Mouse (Mus musculus) neural tube, embryonic 11.5 days (tissue): Measurements from ENCODE around the gene Slc6a12. TPM values are rescaled to one million over a fixed set of nuclear protein-coding genes. Genes with fewer than 3 reads are reported as not detected.

Experiments used
- ATAC-seq: fragments of 200-750 bp; cut with Nextera tagmentation; 2 replicates; pipeline ENCODE4 v1.8.0; 2017; ENCODE audit warnings: moderate number of reproducible peaks, mild to moderate bottlenecking, moderate TSS enrichment, moderate library complexity; ENCODE audit not compliant: insufficient read depth, low FRiP score, low TSS enrichment
- DNase-seq: peaks from one replicate; pipeline ENCODE4 v3.0.0-alpha.2; 2015; ENCODE audit warnings: low spot score
- H3K27ac ChIP-seq: fragments of 300-500 bp; sonication (generic); 2 replicates; pipeline ENCODE4 v1.5.1; 2014; ENCODE audit warnings: low read depth, mild to moderate bottlenecking, low read length
- H3K27me3 ChIP-seq: fragments of 300-500 bp; sonication (generic); 2 replicates; pipeline ENCODE4 v1.6.1; 2014; ENCODE audit warnings: mild to moderate bottlenecking, low read length, mixed read lengths; ENCODE audit not compliant: control insufficient read depth, insufficient read depth
- H3K36me3 ChIP-seq: fragments of 300-500 bp; sonication (generic); 2 replicates; pipeline ENCODE4 v1.6.1; 2014; ENCODE audit warnings: mild to moderate bottlenecking, low read length, moderate library complexity, mixed read lengths; ENCODE audit not compliant: control insufficient read depth, insufficient read depth
- H3K4me1 ChIP-seq: fragments of 300-500 bp; sonication (generic); 2 replicates; pipeline ENCODE4 v1.6.1; 2014; ENCODE audit warnings: low read length, mixed read lengths; ENCODE audit not compliant: control insufficient read depth, insufficient read depth
- H3K4me2 ChIP-seq: fragments of 300-500 bp; sonication (generic); 2 replicates; pipeline ENCODE4 v1.6.1; 2014; ENCODE audit warnings: low read depth, mild to moderate bottlenecking, moderate library complexity
- H3K4me3 ChIP-seq: fragments of 300-500 bp; sonication (generic); 2 replicates; pipeline ENCODE4 v1.5.1; 2014; ENCODE audit warnings: low read depth, low read length
- H3K9ac ChIP-seq: fragments of 300-500 bp; sonication (generic); 2 replicates; pipeline ENCODE4 v1.6.1; 2014; ENCODE audit warnings: mild to moderate bottlenecking, low read length
- H3K9me3 ChIP-seq: fragments of 300-500 bp; sonication (generic); 2 replicates; pipeline ENCODE4 v1.6.1; 2016; ENCODE audit warnings: low read length; ENCODE audit not compliant: control insufficient read depth
- whole genome bisulfite sequencing: fragments of 180-500 bp; shearing (Covaris S2); extraction: QIAGEN DNeasy Blood & Tissue Kit; methylation state at CpG from one replicate; pipeline ENCODE4 v1.1.7; 2014; 5-methylcytosine and 5-hydroxymethylcytosine counted together
- microRNA-seq: library from miRNA; unstranded; fragments of <30 nt; microRNA quantifications from one replicate; pipeline ENCODE4, GENCODE M21; 2016
- polyA plus RNA-seq: library from polyadenylated mRNA; unstranded; fragments of >200 nt; fragmentation: Nextera tagmentation; extraction: Ambion mirVana; gene quantifications from 2 replicates; pipeline ENCODE4 v1.2.1, GENCODE M21; 2014

Slc6a12 gene
- polyA plus RNA-seq, 1 experiment from 2014 or later, result not detected

- Histone ChIP-seq H3K4me2 (no peak overlapping the region), H3K4me1 (peaks cover 8% of the 10 kb centered on the region; the same call in 1 of the 2 replicates), H3K27ac (peak overlapping the region; percentile 21; the same call in 1 of the 2 replicates), H3K4me3 (no peak overlapping the region), H3K9ac (no peak overlapping the region), H3K9me3 (no peaks in the 10 kb centered on the region), H3K36me3 (no peaks in the 10 kb centered on the region), H3K27me3 (peaks cover 12% of the 10 kb centered on the region)
- ATAC-seq (peak; percentile 85), DNase-seq (no peak)
- WGBS, result 18% methylated on average over 5 of the region's 5 CpGs
Measured at GRCm38 (mm10) chr6:121407571-121408011, 64.7 kb downstream of the Slc6a12 start.

DNA sequence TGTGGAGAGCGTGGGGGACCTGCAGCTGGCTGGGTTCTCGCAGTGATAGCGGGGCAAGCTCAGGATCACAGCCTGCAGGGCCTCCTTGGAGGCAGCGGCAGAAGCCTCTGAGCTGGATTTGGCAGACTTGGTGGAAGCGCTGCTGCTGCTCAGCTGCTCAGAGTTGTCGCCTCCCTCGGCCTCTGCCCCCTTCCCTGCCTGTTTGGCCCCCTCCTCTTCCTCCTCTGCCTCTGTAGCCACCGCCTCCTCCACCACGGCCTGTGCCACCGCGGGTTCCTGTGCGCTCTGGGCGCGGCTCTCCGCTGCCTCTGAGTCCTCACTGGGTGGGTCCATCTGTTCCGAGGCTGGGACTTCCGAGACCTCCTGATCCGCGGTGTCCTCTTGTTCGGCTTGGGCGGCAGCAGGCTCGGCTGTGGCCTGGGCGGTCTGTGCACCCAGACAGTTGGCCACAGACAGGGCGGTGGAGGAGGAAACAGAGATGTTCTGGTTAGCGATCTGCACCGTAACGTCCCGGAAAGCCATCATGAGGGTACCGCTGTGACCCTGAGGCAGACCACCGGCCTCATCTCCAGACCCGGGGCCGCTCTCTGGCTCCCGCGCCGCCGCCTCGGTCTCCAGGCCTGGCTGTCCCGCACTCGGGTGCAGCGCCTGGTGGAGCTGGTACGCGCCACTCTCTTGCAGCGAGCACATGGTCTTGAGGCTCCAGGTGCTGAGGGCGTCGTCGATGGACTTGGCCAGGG is 69.9 kb downstream of the Slc6a12 start:
- 0 out of 2 replicates have a peak, but pooled peaks have one; percentile 55 for ATAC-seq
- WGBS, result 1% methylated on average over 44 of the region's 46 CpGs
- H3K4me2 ChIP-seq, result peak overlapping the region; percentile 42
- H3K27ac ChIP-seq, result no peak overlapping the region
- H3K36me3 ChIP-seq, result no peaks in the 10 kb centered on the region
- H3K9me3 ChIP-seq, result no peaks in the 10 kb centered on the region
- peak; percentile 40 for DNase-seq
- H3K27me3 ChIP-seq, result peaks cover 33% of the 10 kb centered on the region
- H3K4me3 ChIP-seq, result peak overlapping the region; percentile 10; the same call in 1 of the 2 replicates
- no peak overlapping the region; the same call in 1 of the 2 replicates for H3K9ac ChIP-seq
- peaks cover 6% of the 10 kb centered on the region; the same call in 1 of the 2 replicates for H3K4me1 ChIP-seq

Small RNA genes within 50 kb of the gene (microRNA-seq; reads per million reads assigned to microRNA genes)
- gene Gm24855, result not detected

Other genes starting within 250 kb of the Slc6a12 start
- gene Mical3, start 212.1 kb upstream of the Slc6a12 start, polyA plus RNA-seq, result 18.4 and 19.6 TPM in 2 replicates
- 7.1 and 7.8 TPM in 2 replicates for gene Pex26, start 159.4 kb upstream of the Slc6a12 start, polyA plus RNA-seq
- gene Tuba8, start 132.4 kb upstream of the Slc6a12 start, polyA plus RNA-seq, result 0.31 and 0.49 TPM in 2 replicates
- 1.2 TPM in 2 replicates for gene Usp18, start 97.2 kb upstream of the Slc6a12 start, polyA plus RNA-seq
- gene Slc6a13, start 42.8 kb upstream of the Slc6a12 start, polyA plus RNA-seq, result 2.9 and 3.3 TPM in 2 replicates
- 2.5 and 2.6 TPM in 2 replicates for gene Iqsec3, start 130.6 kb downstream of the Slc6a12 start, polyA plus RNA-seq